21 mouse cellular contexts compared by ENCODE assay signal in genomic region chr3:92894063-92894462, GRCm38 (mm10). TPM values are rescaled to one million over a fixed set of nuclear protein-coding genes. Genes with fewer than 3 reads are reported as not detected.
DNase-seq lines count a peak whose midpoint lies in the region; ATAC-seq and TF ChIP-seq lines count a peak whose summit lies in the region.
"Had no signal": no experiment of that assay in that cellular context is flagged by ENCODE, and none has a peak within 500 bp of the region (broad histone marks: within the 10 kb centered on the region; RNA-seq: fewer than 3 reads in every experiment).

No protein-coding gene starts in this region.

- H3K4me3 ChIP-seq in limb, embryonic 14.5 days (replicated peaks; ENCODE audit: low read length) = no peak overlapping the region
- H3K4me3 ChIP-seq in stomach, postnatal 0 days (ENCODE audit: low read depth, low read length) = no peak overlapping the region
- H3K4me3 ChIP-seq: embryonic facial prominence, embryonic 15.5 days; forebrain, embryonic 13.5 days; midbrain, embryonic 12.5 days; stomach, embryonic 15.5 days had no signal

- H3K4me2 ChIP-seq in limb, embryonic 14.5 days (replicated peaks; ENCODE audit: low read depth, low read length, severe bottlenecking) = no peak overlapping the region
- H3K4me2 ChIP-seq in stomach, postnatal 0 days (replicated peaks; ENCODE audit: low read depth) = no peak overlapping the region
- H3K4me2 ChIP-seq: embryonic facial prominence, embryonic 15.5 days; forebrain, embryonic 13.5 days; midbrain, embryonic 12.5 days; stomach, embryonic 15.5 days had no signal

- no peak for TF ChIP-seq POLR2A in limb, embryonic 14.5 days (IDR thresholded peaks at IDR 0.05; ENCODE audit: borderline replicate concordance, extremely low read depth, insufficient read depth, insufficient read length)

- H3K4me1 ChIP-seq in limb, embryonic 14.5 days (ENCODE audit: control insufficient read depth, insufficient read depth, low read length) = no peaks in the 10 kb centered on the region
- H3K4me1 ChIP-seq in stomach, postnatal 0 days (replicated peaks; ENCODE audit: control insufficient read depth, insufficient read depth) = no peaks in the 10 kb centered on the region
- H3K4me1 ChIP-seq: forebrain, embryonic 13.5 days; midbrain, embryonic 12.5 days; stomach, embryonic 15.5 days had no signal

- peak; percentile 59 for TF ChIP-seq EP300 in stomach, postnatal 0 days (optimal IDR thresholded peaks at IDR 0.05)

- no peak overlapping the region for H3K27ac ChIP-seq in limb, embryonic 14.5 days (replicated peaks; ENCODE audit: low read depth, low read length)
- H3K27ac ChIP-seq in stomach, postnatal 0 days (replicated peaks) = peak overlapping the region; percentile 82; the same call in 1 of the 2 replicates
- H3K27ac ChIP-seq: forebrain, embryonic 13.5 days; liver, embryonic 14.5 days; midbrain, embryonic 12.5 days; stomach, embryonic 15.5 days had no signal

- no peak for TF ChIP-seq CTCF in stomach, postnatal 0 days (IDR thresholded peaks at IDR 0.05; ENCODE audit: low read depth)

- no peak overlapping the region for H3K9ac ChIP-seq in limb, embryonic 14.5 days (ENCODE audit: low read depth, low read length, severe bottlenecking)
- no peak overlapping the region for H3K9ac ChIP-seq in stomach, postnatal 0 days (ENCODE audit: low read length)
- H3K9ac ChIP-seq: embryonic facial prominence, embryonic 15.5 days; forebrain, embryonic 13.5 days; liver, embryonic 14.5 days; midbrain, embryonic 12.5 days; stomach, embryonic 15.5 days had no signal

- ATAC-seq in limb, embryonic 14.5 days (ENCODE audit: low FRiP score, low read depth) = no peak
- ATAC-seq in stomach, postnatal 0 days (ENCODE audit: low FRiP score, low TSS enrichment) = no peak
- ATAC-seq: forebrain, embryonic 13.5 days; inflammation-experienced regulatory T-cells, adult 6 months had no signal

- WGBS in limb, embryonic 14.5 days = 48% methylated on average over 3 of the region's 3 CpGs
- WGBS in stomach, postnatal 0 days = 45% methylated on average over 3 of the region's 3 CpGs

- DNase-seq in cerebellum, postnatal 10 days = peak; percentile 6 to 21
- no peak for DNase-seq in cerebellum, adult 9-10 months
- peak; percentile 9 for DNase-seq in ovary, postnatal 14 days (ENCODE audit: low spot score)
- no peak for DNase-seq in ovary, adult 18-20 months (ENCODE audit: low spot score)
- peak; percentile 53 for DNase-seq in limb, embryonic 14.5 days (ENCODE audit: low spot score)
- DNase-seq in stomach, postnatal 0 days (ENCODE audit: low spot score) = no peak
- DNase-seq in adrenal gland, adult 8-10 months = no peak
- DNase-seq in layer of hippocampus, adult 9-11 months = no peak
- DNase-seq: adrenal gland, postnatal 36 days; thymus, postnatal 14 days had no signal

- H3K9me3 ChIP-seq in limb, embryonic 14.5 days (ENCODE audit: control insufficient read depth, low read length) = no peaks in the 10 kb centered on the region
- no peaks in the 10 kb centered on the region for H3K9me3 ChIP-seq in stomach, postnatal 0 days (ENCODE audit: control insufficient read depth, low read length)
- H3K9me3 ChIP-seq: embryonic facial prominence, embryonic 15.5 days; forebrain, embryonic 13.5 days; midbrain, embryonic 12.5 days; stomach, embryonic 15.5 days had no signal

- H3K36me3 ChIP-seq in limb, embryonic 14.5 days (ENCODE audit: control insufficient read depth, insufficient read depth, low read length) = no peaks in the 10 kb centered on the region
- H3K36me3 ChIP-seq in stomach, postnatal 0 days (ENCODE audit: control insufficient read depth, insufficient read depth, low read length) = no peaks in the 10 kb centered on the region
- H3K36me3 ChIP-seq: embryonic facial prominence, embryonic 15.5 days; midbrain, embryonic 12.5 days; stomach, embryonic 15.5 days had no signal

- H3K27me3 ChIP-seq in limb, embryonic 14.5 days (ENCODE audit: control insufficient read depth, insufficient read depth, low read length) = no peaks in the 10 kb centered on the region
- no peaks in the 10 kb centered on the region for H3K27me3 ChIP-seq in stomach, postnatal 0 days (ENCODE audit: control insufficient read depth, insufficient read depth, low read length)
- H3K27me3 ChIP-seq: embryonic facial prominence, embryonic 15.5 days; forebrain, embryonic 13.5 days; midbrain, embryonic 12.5 days; stomach, embryonic 15.5 days had no signal

RNA-seq across cellular contexts. Expression of gene 2310050C09Rik, which starts 24.0 kb away (rescaled TPM):
- polyA plus RNA-seq in limb, embryonic 14.5 days (2012; rRNA removed) = 0.05 and 0.06 TPM in 2 replicates
- polyA plus RNA-seq in limb, embryonic 14.5 days (2014; fragmentation: Nextera tagmentation; extraction: Ambion mirVana) = not detected in 2 replicates
- polyA plus RNA-seq in stomach, postnatal 0 days (2015; fragmentation: Nextera tagmentation; extraction: Ambion mirVana) = 30.7 and 33.6 TPM in 2 replicates
- total RNA-seq in adrenal gland, adult 8-10 months (2022) = not detected
- total RNA-seq: adrenal gland, postnatal 36 days; gastrocnemius, adult 8-10 months; heart, adult 8-10 months; heart, postnatal 25 days; layer of hippocampus, adult 8-10 months; left cerebral cortex, postnatal 10 days had no signal
- polyA plus RNA-seq: forebrain, embryonic 13.5 days; inflammation-experienced regulatory T-cells, adult 6 months; liver, embryonic 14.5 days; midbrain, embryonic 12.5 days; stomach, embryonic 15.5 days had no signal

RNA-seq across cellular contexts. Expression of gene Lce3a, which starts 32.0 kb away (rescaled TPM):
- not detected in 2 replicates for polyA plus RNA-seq in limb, embryonic 14.5 days (2012; rRNA removed)
- polyA plus RNA-seq in limb, embryonic 14.5 days (2014; fragmentation: Nextera tagmentation; extraction: Ambion mirVana) = not detected in 2 replicates
- 1,230 and 1,305 TPM in 2 replicates for polyA plus RNA-seq in stomach, postnatal 0 days (2015; fragmentation: Nextera tagmentation; extraction: Ambion mirVana)
- total RNA-seq in adrenal gland, adult 8-10 months (2022) = not detected
- total RNA-seq: adrenal gland, postnatal 36 days; gastrocnemius, adult 8-10 months; heart, adult 8-10 months; heart, postnatal 25 days; layer of hippocampus, adult 8-10 months; left cerebral cortex, postnatal 10 days had no signal
- polyA plus RNA-seq: forebrain, embryonic 13.5 days; inflammation-experienced regulatory T-cells, adult 6 months; liver, embryonic 14.5 days; midbrain, embryonic 12.5 days had no signal

RNA-seq across cellular contexts. Expression of gene Lce3b, which starts 38.7 kb away (rescaled TPM):
- not detected in 2 replicates for polyA plus RNA-seq in limb, embryonic 14.5 days (2012; rRNA removed)
- polyA plus RNA-seq in limb, embryonic 14.5 days (2014; fragmentation: Nextera tagmentation; extraction: Ambion mirVana) = not detected in 2 replicates
- polyA plus RNA-seq in stomach, postnatal 0 days (2015; fragmentation: Nextera tagmentation; extraction: Ambion mirVana) = 847 and 849 TPM in 2 replicates
- not detected for total RNA-seq in adrenal gland, adult 8-10 months (2022)
- total RNA-seq: adrenal gland, postnatal 36 days; gastrocnemius, adult 8-10 months; heart, adult 8-10 months; heart, postnatal 25 days; layer of hippocampus, adult 8-10 months; left cerebral cortex, postnatal 10 days had no signal
- polyA plus RNA-seq: forebrain, embryonic 13.5 days; inflammation-experienced regulatory T-cells, adult 6 months; liver, embryonic 14.5 days; midbrain, embryonic 12.5 days; stomach, embryonic 15.5 days had no signal

RNA-seq across cellular contexts. Expression of gene Lce1l, which starts 43.0 kb away (rescaled TPM):
- not detected in 2 replicates for polyA plus RNA-seq in limb, embryonic 14.5 days (2012; rRNA removed)
- not detected in 2 replicates for polyA plus RNA-seq in limb, embryonic 14.5 days (2014; fragmentation: Nextera tagmentation; extraction: Ambion mirVana)
- 247 and 250 TPM in 2 replicates for polyA plus RNA-seq in stomach, postnatal 0 days (2015; fragmentation: Nextera tagmentation; extraction: Ambion mirVana)
- not detected for total RNA-seq in adrenal gland, adult 8-10 months (2022)
- total RNA-seq: adrenal gland, postnatal 36 days; gastrocnemius, adult 8-10 months; heart, adult 8-10 months; heart, postnatal 25 days; layer of hippocampus, adult 8-10 months; left cerebral cortex, postnatal 10 days had no signal
- polyA plus RNA-seq: forebrain, embryonic 13.5 days; inflammation-experienced regulatory T-cells, adult 6 months; liver, embryonic 14.5 days; midbrain, embryonic 12.5 days; stomach, embryonic 15.5 days had no signal

RNA-seq across cellular contexts. Expression of gene Lce3c, which starts 50.2 kb away (rescaled TPM):
- polyA plus RNA-seq in limb, embryonic 14.5 days (2012; rRNA removed) = 0.20 TPM in 1 of 2 replicates, not detected in the other
- not detected in 2 replicates for polyA plus RNA-seq in limb, embryonic 14.5 days (2014; fragmentation: Nextera tagmentation; extraction: Ambion mirVana)
- 1,477 and 1,491 TPM in 2 replicates for polyA plus RNA-seq in stomach, postnatal 0 days (2015; fragmentation: Nextera tagmentation; extraction: Ambion mirVana)
- not detected for total RNA-seq in adrenal gland, adult 8-10 months (2022)
- total RNA-seq: adrenal gland, postnatal 36 days; gastrocnemius, adult 8-10 months; heart, adult 8-10 months; heart, postnatal 25 days; layer of hippocampus, adult 8-10 months; left cerebral cortex, postnatal 10 days had no signal
- polyA plus RNA-seq: forebrain, embryonic 13.5 days; inflammation-experienced regulatory T-cells, adult 6 months; liver, embryonic 14.5 days; midbrain, embryonic 12.5 days; stomach, embryonic 15.5 days had no signal

Comparison
In these comparisons a context has a peak if more than half of its experiments do, and no peak if none do; other contexts are left out.
1. DNase-seq: peak in cerebellum, postnatal 10 days (2 of 2), ovary, postnatal 14 days (single experiment) and limb, embryonic 14.5 days (single experiment); none in cerebellum, adult 9-10 months (single experiment), ovary, adult 18-20 months (single experiment), stomach, postnatal 0 days (single experiment), adrenal gland, adult 8-10 months (single experiment) and layer of hippocampus, adult 9-11 months (single experiment).
2. RNA of gene 2310050C09Rik, which starts 24.0 kb away (polyA plus RNA-seq): 30.7 to 33.6 TPM in stomach, postnatal 0 days; 0.05 to 0.06 TPM in limb, embryonic 14.5 days; every median in the first group is over 10 times any median in the second.
3. RNA of gene Lce3a, which starts 32.0 kb away (polyA plus RNA-seq): 1,230 to 1,305 TPM in stomach, postnatal 0 days; not detected in limb, embryonic 14.5 days; every median in the first group is over 1,000 times any median in the second.
4. RNA of gene Lce3b, which starts 38.7 kb away (polyA plus RNA-seq): 847 to 849 TPM in stomach, postnatal 0 days; not detected in limb, embryonic 14.5 days; every median in the first group is over 100 times any median in the second.